Mouse (Mus musculus) embryonic facial prominence, embryonic 15.5 days (tissue): ENCODE results near the gene Stk24. TPM values are rescaled to one million over a fixed set of nuclear protein-coding genes. Genes with fewer than 3 reads are reported as not detected.
A peak's percentile ranks its signal among the peaks of the same experiment; 100 is the strongest.

Experiments
- ATAC-seq: fragments of 200-750 bp; cut with Nextera tagmentation; 2 replicates; pipeline ENCODE4 v1.8.0; 2017; ENCODE audit warnings: low read depth, moderate TSS enrichment; ENCODE audit not compliant: insufficient number of reproducible peaks, low FRiP score, low TSS enrichment
- H3K27ac ChIP-seq: fragments of 300-500 bp; sonication (generic); replicated peaks from 2 replicates; pipeline ENCODE4 v1.5.1; 2015; ENCODE audit warnings: mild to moderate bottlenecking, inconsistent platforms
- H3K27me3 ChIP-seq: fragments of 300-500 bp; sonication (generic); 2 replicates; pipeline ENCODE4 v1.6.1; 2015; ENCODE audit warnings: inconsistent platforms
- H3K36me3 ChIP-seq: fragments of 300-500 bp; sonication (generic); 2 replicates; pipeline ENCODE4 v1.6.1; 2015; ENCODE audit warnings: mild to moderate bottlenecking, inconsistent platforms
- H3K4me1 ChIP-seq: fragments of 300-500 bp; sonication (generic); 2 replicates; pipeline ENCODE4 v1.6.1; 2015; ENCODE audit warnings: inconsistent platforms
- H3K4me2 ChIP-seq: fragments of 300-500 bp; sonication (generic); replicated peaks from 2 replicates; pipeline ENCODE4 v1.6.1; 2015; ENCODE audit warnings: mild to moderate bottlenecking, inconsistent platforms
- H3K4me3 ChIP-seq: fragments of 300-500 bp; sonication (generic); replicated peaks from 2 replicates; pipeline ENCODE4 v1.5.1; 2015; ENCODE audit warnings: mild to moderate bottlenecking, inconsistent platforms
- H3K9ac ChIP-seq: fragments of 300-500 bp; sonication (generic); 2 replicates; pipeline ENCODE4 v1.6.1; 2015; ENCODE audit warnings: inconsistent platforms
- H3K9me3 ChIP-seq: fragments of 300-500 bp; sonication (generic); replicated peaks from 2 replicates; pipeline ENCODE4 v1.6.1; 2016; ENCODE audit warnings: inconsistent platforms
- whole genome bisulfite sequencing: fragments of 180-500 bp; shearing (Covaris S2); methylation state at CpG from one replicate; pipeline ENCODE4 v1.1.7; 2015; 5-methylcytosine and 5-hydroxymethylcytosine counted together
- polyA plus RNA-seq: library from polyadenylated mRNA; unstranded; fragments of >200 nt; fragmentation: Nextera tagmentation; extraction: Ambion mirVana; gene quantifications from 2 replicates; pipeline ENCODE4 v1.2.1, GENCODE M21; 2015

Gene Stk24
- polyA plus RNA-seq, 1 experiment from 2014 or later, result 41.7 TPM

- peak overlapping the region; percentile 94 for H3K27ac ChIP-seq
- no peaks in the 10 kb centered on the region for H3K9me3 ChIP-seq
- peak overlapping the region; percentile 97 for H3K9ac ChIP-seq
- H3K4me3 ChIP-seq, result peak overlapping the region; percentile 96
- H3K4me1 ChIP-seq, result peaks cover 42% of the 10 kb centered on the region
- peaks cover 4% of the 10 kb centered on the region; the same call in 1 of the 2 replicates for H3K36me3 ChIP-seq
- WGBS, result under 1% methylated on average over 83 of the region's 83 CpGs
- ATAC-seq, result peak; percentile 80
- H3K4me2 ChIP-seq, result peak overlapping the region; percentile 75
- H3K27me3 ChIP-seq, result no peaks in the 10 kb centered on the region
Measured at GRCm38 (mm10) chr14:121378243-121379115, 1.3 kb downstream of the Stk24 start.

- Histone ChIP-seq H3K9ac (no peak overlapping the region), H3K27me3 (no peaks in the 10 kb centered on the region), H3K36me3 (peaks cover 4% of the 10 kb centered on the region; the same call in 1 of the 2 replicates), H3K4me1 (peaks cover 59% of the 10 kb centered on the region), H3K4me3 (no peak overlapping the region), H3K27ac (no peak overlapping the region; the same call in 1 of the 2 replicates), H3K9me3 (no peaks in the 10 kb centered on the region), H3K4me2 (0 out of 2 replicates have a peak overlapping the region, but pooled peaks have one; percentile 5)
- WGBS, result 42% methylated on average over 6 of the region's 6 CpGs
- ATAC-seq, result no peak
Measured at GRCm38 (mm10) chr14:121376566-121376965, 3.2 kb downstream of the Stk24 start.

- Histone ChIP-seq H3K4me3 (no peak overlapping the region), H3K9ac (no peak overlapping the region), H3K27me3 (no peaks in the 10 kb centered on the region), H3K36me3 (peaks cover 4% of the 10 kb centered on the region; the same call in 1 of the 2 replicates), H3K4me1 (peaks cover 76% of the 10 kb centered on the region), H3K4me2 (no peak overlapping the region), H3K9me3 (no peaks in the 10 kb centered on the region), H3K27ac (no peak overlapping the region)
- no peak for ATAC-seq
- 76% methylated on average over 4 of the region's 4 CpGs for WGBS
Measured at GRCm38 (mm10) chr14:121373901-121374300, 5.9 kb downstream of the Stk24 start.

GRCm38 (mm10) chr14:121373020-121373419, 6.8 kb downstream of the Stk24 start:
- Histone ChIP-seq H3K27ac (peak overlapping the region; percentile 12; the same call in 1 of the 2 replicates), H3K27me3 (no peaks in the 10 kb centered on the region), H3K9me3 (no peaks in the 10 kb centered on the region), H3K4me3 (no peak overlapping the region), H3K4me2 (no peak overlapping the region), H3K9ac (no peak overlapping the region), H3K4me1 (peaks cover 85% of the 10 kb centered on the region), H3K36me3 (peaks cover 4% of the 10 kb centered on the region; the same call in 1 of the 2 replicates)
- no peak for ATAC-seq
- WGBS, result 82% methylated on average over 9 of the region's 9 CpGs

- Histone ChIP-seq H3K27ac (peak overlapping the region; percentile 0; the same call in 1 of the 2 replicates), H3K27me3 (no peaks in the 10 kb centered on the region), H3K4me3 (no peak overlapping the region), H3K9me3 (no peaks in the 10 kb centered on the region), H3K9ac (no peak overlapping the region), H3K4me1 (peaks cover 91% of the 10 kb centered on the region), H3K36me3 (peaks cover 4% of the 10 kb centered on the region; the same call in 1 of the 2 replicates), H3K4me2 (no peak overlapping the region)
- ATAC-seq, result no peak
- WGBS, result 61% methylated on average over 5 of the region's 5 CpGs
Measured at GRCm38 (mm10) chr14:121371911-121372820, 7.6 kb downstream of the Stk24 start.

- H3K27me3 ChIP-seq, result no peaks in the 10 kb centered on the region
- H3K36me3 ChIP-seq, result peaks cover 4% of the 10 kb centered on the region; the same call in 1 of the 2 replicates
- ATAC-seq, result no peak
- H3K9me3 ChIP-seq, result no peaks in the 10 kb centered on the region
- H3K27ac ChIP-seq, result no peak overlapping the region
- peaks cover 89% of the 10 kb centered on the region for H3K4me1 ChIP-seq
- no peak overlapping the region for H3K4me3 ChIP-seq
- no peak overlapping the region for H3K4me2 ChIP-seq
- 69% methylated on average over 5 of the region's 5 CpGs for WGBS
- H3K9ac ChIP-seq, result no peak overlapping the region
Measured at GRCm38 (mm10) chr14:121369385-121369784, 10.4 kb downstream of the Stk24 start.

GRCm38 (mm10) chr14:121368108-121368705, 11.6 kb downstream of the Stk24 start:
- Histone ChIP-seq H3K4me2 (no peak overlapping the region), H3K27ac (no peak overlapping the region), H3K9me3 (no peaks in the 10 kb centered on the region), H3K4me3 (no peak overlapping the region), H3K4me1 (peaks cover 80% of the 10 kb centered on the region), H3K36me3 (no peaks in the 10 kb centered on the region), H3K9ac (no peak overlapping the region), H3K27me3 (no peaks in the 10 kb centered on the region)
- WGBS, result 70% methylated on average over 4 of the region's 4 CpGs
- ATAC-seq, result no peak

GRCm38 (mm10) chr14:121365991-121366728, 13.7 kb downstream of the Stk24 start:
- ATAC-seq, result 0 out of 2 replicates have a peak, but pooled peaks have one; percentile 32
- Histone ChIP-seq H3K36me3 (no peaks in the 10 kb centered on the region), H3K4me3 (no peak overlapping the region), H3K4me1 (peaks cover 80% of the 10 kb centered on the region), H3K27ac (peak overlapping the region; percentile 17; the same call in 1 of the 2 replicates), H3K9me3 (no peaks in the 10 kb centered on the region), H3K27me3 (no peaks in the 10 kb centered on the region), H3K9ac (no peak overlapping the region), H3K4me2 (no peak overlapping the region)
- WGBS, result 58% methylated on average over 17 of the region's 17 CpGs

GRCm38 (mm10) chr14:121365390-121365789, 14.4 kb downstream of the Stk24 start:
- no peak overlapping the region for H3K4me2 ChIP-seq
- ATAC-seq, result no peak
- H3K4me3 ChIP-seq, result no peak overlapping the region
- no peaks in the 10 kb centered on the region for H3K9me3 ChIP-seq
- H3K36me3 ChIP-seq, result no peaks in the 10 kb centered on the region
- H3K4me1 ChIP-seq, result peaks cover 79% of the 10 kb centered on the region
- peak overlapping the region; percentile 17; the same call in 1 of the 2 replicates for H3K27ac ChIP-seq
- no peaks in the 10 kb centered on the region for H3K27me3 ChIP-seq
- H3K9ac ChIP-seq, result no peak overlapping the region
- WGBS, result 72% methylated on average over 7 of the region's 7 CpGs

GRCm38 (mm10) chr14:121364282-121364681, 15.5 kb downstream of the Stk24 start:
- Histone ChIP-seq H3K36me3 (no peaks in the 10 kb centered on the region), H3K9me3 (no peaks in the 10 kb centered on the region), H3K9ac (no peak overlapping the region), H3K4me1 (peaks cover 82% of the 10 kb centered on the region), H3K4me2 (no peak overlapping the region), H3K27ac (no peak overlapping the region), H3K27me3 (no peaks in the 10 kb centered on the region), H3K4me3 (no peak overlapping the region)
- WGBS, result 78% methylated on average over 7 of the region's 7 CpGs
- no peak for ATAC-seq
